Mouse (Mus musculus) CD4-positive, CD25-positive, alpha-beta regulatory T cell (primary cell): ENCODE results near the gene Naa20. TPM values are rescaled to one million over a fixed set of nuclear protein-coding genes. Genes with fewer than 3 reads are reported as not detected.

Experiments used
- polyA plus RNA-seq: library from polyadenylated mRNA; unstranded; fragments of 100-300 nt; shearing (Covaris generic); gene quantifications from one replicate; pipeline ENCODE4 v1.2.1, GENCODE M21; 2017

Gene Naa20
- 105 TPM for polyA plus RNA-seq

DNA sequence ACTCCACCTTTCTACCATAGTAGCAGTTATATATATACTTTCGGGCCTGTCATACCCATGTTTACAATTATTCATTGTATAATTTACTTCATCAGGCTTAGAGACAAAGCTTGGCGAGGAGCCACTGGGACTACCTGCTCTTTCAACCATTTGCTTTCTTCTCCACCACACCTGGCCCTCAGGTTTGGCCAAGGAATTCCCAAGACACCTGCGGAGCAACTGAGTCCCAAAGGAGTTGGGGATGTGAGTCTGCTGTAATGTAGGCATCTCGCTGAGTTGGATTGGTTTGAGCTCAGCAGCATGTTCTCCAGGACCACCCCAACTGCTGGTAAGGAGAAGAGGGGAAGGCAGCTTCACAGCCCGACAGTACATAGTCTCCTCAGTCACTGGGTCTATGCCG, at the start of gene Naa20:
TSS of gene Naa20 (plus strand) at position 239 of the 400 bp plus-strand sequence.

DNA sequence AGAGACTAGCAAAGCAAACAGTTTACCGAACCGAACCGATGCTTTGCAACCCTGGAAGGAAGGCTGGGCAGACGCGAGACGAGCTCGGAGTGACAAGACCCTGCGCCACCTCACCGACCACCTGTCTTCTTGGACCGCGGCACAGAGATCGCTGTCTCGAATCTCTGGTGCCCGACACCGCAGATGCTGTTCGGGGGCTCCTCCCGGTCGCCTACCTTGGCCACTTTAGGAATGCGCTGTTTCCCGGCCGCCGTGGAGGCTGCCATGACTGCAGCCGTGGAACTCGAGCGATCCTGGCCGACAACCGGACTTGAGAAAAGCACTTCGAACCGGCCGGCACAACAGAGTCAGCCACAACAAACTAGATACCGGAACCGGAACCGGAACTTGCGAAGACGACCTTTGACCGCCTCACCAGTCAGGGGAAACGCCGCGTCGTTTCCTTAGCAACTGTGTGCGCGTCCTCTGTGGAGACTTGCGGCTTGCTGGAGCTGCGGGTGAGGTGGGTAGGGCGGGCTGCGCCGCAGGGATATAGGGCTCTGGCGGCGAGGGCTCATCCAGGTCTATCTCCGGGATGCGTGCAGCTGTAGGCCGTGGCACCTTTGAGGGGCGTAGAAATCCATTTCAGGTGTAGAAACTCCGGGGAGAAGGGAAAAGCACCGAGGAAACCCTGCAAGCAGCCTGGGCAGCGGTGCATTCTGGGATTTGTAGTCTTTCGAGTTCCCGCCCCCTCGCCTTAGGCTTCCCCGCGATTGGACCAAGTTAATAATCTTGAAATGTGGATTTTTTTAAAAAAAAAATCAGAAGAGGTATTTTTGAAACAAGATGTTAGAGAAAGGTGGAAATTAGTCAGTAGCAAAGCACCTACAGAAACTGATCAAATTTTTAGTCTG, 32.7 kb downstream of the Naa20 start, which contains the start of the genes Cfap61 and Crnkl1:
TSS of gene Cfap61 (plus strand) at position 446 of the 893 bp plus-strand sequence.
TSS of gene Crnkl1 (minus strand) at position 676 of the 893 bp plus-strand sequence.

Other genes with a start within 250 kb of the Naa20 start
- gene Rin2, start 226.9 kb upstream of the Naa20 start, polyA plus RNA-seq = 3.1 TPM
- gene Cfap61, start 32.7 kb downstream of the Naa20 start, polyA plus RNA-seq = 0.14 TPM
- gene Crnkl1, start 32.9 kb downstream of the Naa20 start, polyA plus RNA-seq = 51.5 TPM